Mouse (Mus musculus) liver, postnatal 0 days (tissue): ENCODE data around the gene Pla2g2d. TPM values are rescaled to one million over a fixed set of nuclear protein-coding genes. Genes with fewer than 3 reads are reported as not detected.

Source experiments
- ATAC-seq: fragments of 200-750 bp; cut with Nextera tagmentation; 2 replicates; pipeline ENCODE4 v1.8.0; 2017; ENCODE audit warnings: mild to moderate bottlenecking, moderate library complexity
- DNase-seq: peaks from one replicate; pipeline ENCODE4 v3.0.0-alpha.2; 2016
- H3K27ac ChIP-seq: fragments of 300-500 bp; sonication (generic); 2 replicates; pipeline ENCODE4 v1.5.1; 2014; ENCODE audit warnings: antibody characterized with exemption, moderate library complexity, mild to moderate bottlenecking, low read depth
- H3K27me3 ChIP-seq: fragments of 300-500 bp; sonication (generic); 2 replicates; pipeline ENCODE4 v1.6.1; 2014; ENCODE audit warnings: low read length, control low read depth, mixed read lengths; ENCODE audit not compliant: insufficient read depth
- H3K36me3 ChIP-seq: fragments of 300-500 bp; sonication (generic); replicated peaks from 2 replicates; pipeline ENCODE4 v1.6.1; 2014; ENCODE audit warnings: mild to moderate bottlenecking, control low read depth, low read length, moderate library complexity, mixed read lengths; ENCODE audit not compliant: insufficient read depth
- H3K4me1 ChIP-seq: fragments of 300-500 bp; sonication (generic); 2 replicates; pipeline ENCODE4 v1.6.1; 2014; ENCODE audit warnings: antibody characterized with exemption, mild to moderate bottlenecking, control low read depth; ENCODE audit not compliant: insufficient read depth
- H3K4me2 ChIP-seq: fragments of 300-500 bp; sonication (generic); 2 replicates; pipeline ENCODE4 v1.6.1; 2014; ENCODE audit warnings: low read depth, mild to moderate bottlenecking, low read length, moderate library complexity, mixed read lengths
- H3K4me3 ChIP-seq: fragments of 300-500 bp; sonication (generic); 2 replicates; pipeline ENCODE4 v1.5.1; 2014; ENCODE audit warnings: low read depth, low read length
- H3K9ac ChIP-seq: fragments of 300-500 bp; sonication (generic); replicated peaks from 2 replicates; pipeline ENCODE4 v1.6.1; 2014; ENCODE audit warnings: mild to moderate bottlenecking, moderate library complexity
- H3K9me3 ChIP-seq: fragments of 300-500 bp; sonication (generic); 2 replicates; pipeline ENCODE4 v1.6.1; 2016; ENCODE audit warnings: mild to moderate bottlenecking, control low read depth, low read length, mixed read lengths
- CTCF ChIP-seq: sonication (generic); IDR thresholded peaks from 2 replicates; pipeline ENCODE4 v1.5.1; 2016; ENCODE audit warnings: antibody characterized with exemption, low read depth
- EP300 ChIP-seq: IDR thresholded peaks from 2 replicates; pipeline ENCODE4 v1.6.1; 2016; ENCODE audit warnings: antibody characterized with exemption, low read depth, mild to moderate bottlenecking
- WGBS: fragments of 180-500 bp; shearing (Covaris S2); extraction: QIAGEN DNeasy Blood & Tissue Kit; methylation state at CpG from one replicate; pipeline ENCODE4 v1.1.7; 2014; ENCODE audit not compliant: insufficient replicate concordance; 5-methylcytosine and 5-hydroxymethylcytosine counted together
- polyA plus RNA-seq: library from polyadenylated mRNA; unstranded; fragments of >200 nt; fragmentation: Nextera tagmentation; extraction: Ambion mirVana; gene quantifications from 2 replicates; pipeline ENCODE4 v1.2.1, GENCODE M21; 2015

The Pla2g2d gene
- polyA plus RNA-seq, 1 experiment from 2014 or later: 0.06 TPM

- DNase-seq: no peak
- Histone ChIP-seq H3K9me3 (no peaks in the 10 kb centered on the region), H3K27ac (no peak overlapping the region), H3K4me1 (no peaks in the 10 kb centered on the region), H3K9ac (no peak overlapping the region), H3K36me3 (no peaks in the 10 kb centered on the region), H3K4me3 (no peak overlapping the region), H3K4me2 (no peak overlapping the region), H3K27me3 (no peaks in the 10 kb centered on the region; the same call in 1 of the 2 replicates)
- TF ChIP-seq CTCF: no peak
- ATAC-seq: no peak
- WGBS: 90% methylated on average over 3 of the region's 3 CpGs
These were observed 21.9 kb upstream of the Pla2g2d start for GRCm38 (mm10) chr4:138753608-138754007.

DNA sequence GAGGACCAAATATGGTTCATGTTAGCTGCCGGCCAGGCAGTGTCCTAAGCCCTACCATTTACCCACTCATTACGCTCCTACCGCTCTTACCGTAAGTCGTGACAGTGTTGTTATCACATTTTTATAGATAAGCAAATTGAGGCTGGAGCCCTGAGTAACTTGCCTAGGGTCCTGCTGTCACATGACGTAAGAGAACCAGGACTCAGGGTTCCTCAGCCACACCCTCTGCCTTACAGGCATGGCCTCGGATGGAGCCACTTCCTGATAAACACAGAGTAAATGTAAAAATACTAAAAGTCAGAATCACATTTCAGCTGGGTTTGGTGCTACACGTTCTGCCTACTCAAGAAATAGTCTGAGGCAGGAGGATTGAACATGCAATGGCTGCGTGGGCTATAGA, 21.1 kb upstream of the Pla2g2d start:
- WGBS: 69% methylated on average over 9 of the region's 9 CpGs
- Histone ChIP-seq H3K9me3 (no peaks in the 10 kb centered on the region), H3K36me3 (no peaks in the 10 kb centered on the region), H3K4me3 (no peak overlapping the region), H3K27ac (no peak overlapping the region), H3K9ac (no peak overlapping the region), H3K27me3 (no peaks in the 10 kb centered on the region; the same call in 1 of the 2 replicates), H3K4me2 (no peak overlapping the region), H3K4me1 (no peaks in the 10 kb centered on the region)
- TF ChIP-seq CTCF: no peak
- TF ChIP-seq EP300: no peak
- ATAC-seq (no peak), DNase-seq (no peak)

DNA sequence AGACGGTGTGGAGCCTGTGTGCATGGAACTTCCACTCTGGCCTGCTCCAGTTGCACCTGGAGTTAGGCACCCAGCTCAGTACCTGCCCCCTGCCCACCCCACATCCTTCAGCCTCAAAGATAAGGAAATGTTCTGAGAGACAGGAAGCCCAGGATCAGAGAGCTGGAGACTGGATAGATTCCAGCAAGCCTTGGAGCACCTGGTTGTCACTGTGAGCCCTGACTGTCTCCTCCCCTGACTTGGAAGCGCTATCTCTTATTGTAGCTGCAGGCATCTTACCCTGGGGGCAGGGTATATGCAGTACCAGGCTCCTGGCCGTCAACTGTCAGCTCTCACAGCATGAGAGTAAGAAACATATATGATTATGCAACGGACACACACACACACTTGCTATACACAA, 20.1 kb upstream of the Pla2g2d start:
- Histone ChIP-seq H3K27me3 (no peaks in the 10 kb centered on the region; the same call in 1 of the 2 replicates), H3K9me3 (no peaks in the 10 kb centered on the region), H3K4me2 (no peak overlapping the region), H3K9ac (no peak overlapping the region), H3K36me3 (no peaks in the 10 kb centered on the region), H3K27ac (no peak overlapping the region), H3K4me3 (no peak overlapping the region), H3K4me1 (no peaks in the 10 kb centered on the region)
- no peak for TF ChIP-seq CTCF
- no peak for TF ChIP-seq EP300
- WGBS: 66% methylated on average over 4 of the region's 4 CpGs
- DNase-seq (no peak), ATAC-seq (no peak)

DNA sequence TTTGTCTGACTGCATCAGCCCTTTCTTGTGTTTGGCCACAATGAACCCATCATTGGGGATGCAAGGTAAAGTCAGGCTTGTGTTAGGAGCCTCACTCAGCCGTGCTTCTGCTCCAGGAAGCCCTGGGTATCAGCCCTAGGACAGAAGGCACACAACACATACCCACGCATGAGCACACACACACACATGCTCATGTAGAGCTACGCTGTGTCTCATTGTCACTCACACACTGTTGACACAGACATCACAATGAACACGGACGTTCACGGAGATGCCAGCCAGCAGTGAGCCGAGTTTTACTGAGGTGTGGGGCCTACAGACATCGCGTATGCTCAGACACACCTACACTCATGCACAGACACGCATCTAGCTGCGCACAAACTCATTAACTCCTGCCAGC, 19.6 kb upstream of the Pla2g2d start:
- Histone ChIP-seq H3K9me3 (no peaks in the 10 kb centered on the region), H3K4me3 (no peak overlapping the region), H3K9ac (no peak overlapping the region), H3K36me3 (no peaks in the 10 kb centered on the region), H3K27me3 (no peaks in the 10 kb centered on the region), H3K4me1 (no peaks in the 10 kb centered on the region), H3K27ac (no peak overlapping the region), H3K4me2 (no peak overlapping the region)
- no peak for TF ChIP-seq EP300
- TF ChIP-seq CTCF: no peak
- DNase-seq: no peak
- WGBS: 80% methylated on average over 11 of the region's 11 CpGs
- ATAC-seq: no peak

- ATAC-seq (no peak), DNase-seq (no peak)
- Histone ChIP-seq H3K36me3 (no peaks in the 10 kb centered on the region), H3K4me2 (no peak within 1 kb of the TSS), H3K9ac (no peak within 1 kb of the TSS), H3K27me3 (no peaks in the 10 kb centered on the region), H3K9me3 (no peaks in the 10 kb centered on the region), H3K27ac (no peak within 1 kb of the TSS), H3K4me3 (no peak within 1 kb of the TSS), H3K4me1 (no peaks in the 10 kb centered on the region)
- TF ChIP-seq CTCF: no peak
- TF ChIP-seq EP300: no peak
- WGBS: 72% methylated on average over 8 of the region's 8 CpGs
These were observed 18.1 kb upstream of the Pla2g2d start, which contains the start of gene Pla2g2f for GRCm38 (mm10) chr4:138757416-138757815. Gene Pla2g2f (minus strand): TSS chr4:138757626.

- Histone ChIP-seq H3K4me2 (no peak overlapping the region), H3K27me3 (no peaks in the 10 kb centered on the region), H3K4me3 (no peak overlapping the region), H3K36me3 (no peaks in the 10 kb centered on the region), H3K9ac (no peak overlapping the region), H3K27ac (no peak overlapping the region), H3K9me3 (no peaks in the 10 kb centered on the region), H3K4me1 (no peaks in the 10 kb centered on the region)
- ATAC-seq (no peak), DNase-seq (no peak)
- TF ChIP-seq EP300 (no peak), CTCF (no peak)
- 55% methylated on average over 9 of the region's 9 CpGs for WGBS
These were observed 13.3 kb upstream of the Pla2g2d start for GRCm38 (mm10) chr4:138762266-138762665.

DNA sequence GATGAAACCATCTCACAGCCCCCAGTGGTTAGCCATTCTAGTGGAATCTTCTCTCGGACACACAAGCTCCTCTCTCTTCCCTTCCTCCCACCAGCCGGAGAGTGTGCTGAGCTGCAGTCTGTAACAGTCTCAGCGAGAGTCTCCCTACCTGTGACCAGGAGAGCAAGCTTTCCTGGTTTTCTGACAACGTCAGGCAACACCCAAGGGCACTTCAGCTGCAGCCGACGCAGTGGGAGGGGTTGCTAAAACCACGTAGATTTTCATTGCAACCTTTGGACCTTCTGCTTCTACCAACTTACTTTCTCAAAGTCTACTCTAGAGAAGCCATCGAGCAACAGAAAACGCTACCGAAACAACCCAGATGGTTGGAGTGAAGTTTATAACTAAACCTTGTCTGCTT, 3.6 kb upstream of the Pla2g2d start:
- H3K27me3 ChIP-seq: no peaks in the 10 kb centered on the region
- no peaks in the 10 kb centered on the region for H3K4me1 ChIP-seq
- no peak for TF ChIP-seq EP300
- no peak for TF ChIP-seq CTCF
- no peak overlapping the region for H3K27ac ChIP-seq
- H3K4me2 ChIP-seq: no peak overlapping the region
- no peak overlapping the region for H3K4me3 ChIP-seq
- no peaks in the 10 kb centered on the region for H3K9me3 ChIP-seq
- H3K36me3 ChIP-seq: no peaks in the 10 kb centered on the region
- no peak overlapping the region for H3K9ac ChIP-seq
- WGBS: 65% methylated on average over 10 of the region's 10 CpGs
- DNase-seq: no peak
- ATAC-seq: no peak
